Mouse (Mus musculus): ENCODE measurements around the gene Pcgf6. TPM values are rescaled to one million over a fixed set of nuclear protein-coding genes. Genes with fewer than 3 reads are reported as not detected.
"Not testable (repeated sequence)": the region's sequence is repeated elsewhere in the genome, so short reads cannot be mapped to it uniquely, and the experiment has no call there.

Pcgf6 gene
- polyA plus RNA-seq, 1 experiment from 2014 or later: 31.1 TPM

GRCm38 (mm10) chr19:47013340-47014158 is 37.2 kb downstream of the Pcgf6 start:
- no peak overlapping the region for H3K27ac ChIP-seq (ENCODE audit: low read depth)
- H3K36me3 ChIP-seq (ENCODE audit: control insufficient read depth, insufficient read depth, low read length): no peaks in the 10 kb centered on the region
- H3K27me3 ChIP-seq (replicated peaks; ENCODE audit: control insufficient read depth, insufficient read depth, low read length): peaks cover 62% of the 10 kb centered on the region
- H3K4me3 ChIP-seq (ENCODE audit: low read depth, low read length): no peak overlapping the region; the same call in 1 of the 2 replicates
- no peaks in the 10 kb centered on the region for H3K9me3 ChIP-seq (ENCODE audit: control insufficient read depth, low read length)
- H3K4me2 ChIP-seq (ENCODE audit: low read length): no peak overlapping the region
- H3K9ac ChIP-seq (ENCODE audit: low read length): no peak overlapping the region
- WGBS: 16% methylated on average over 20 of the region's 20 CpGs
- ATAC-seq (replicated peaks; ENCODE audit: low FRiP score, low TSS enrichment, low read depth): no peak
- peaks cover 8% of the 10 kb centered on the region for H3K4me1 ChIP-seq (replicated peaks; ENCODE audit: control insufficient read depth, insufficient read depth, low read length)
- no peak for DNase-seq (ENCODE audit: low spot score)

GRCm38 (mm10) chr19:47012521-47013130 is 38.1 kb downstream of the Pcgf6 start:
- H3K9me3 ChIP-seq (ENCODE audit: control insufficient read depth, low read length): no peaks in the 10 kb centered on the region
- H3K4me3 ChIP-seq (ENCODE audit: low read depth, low read length): no peak overlapping the region
- H3K27ac ChIP-seq (ENCODE audit: low read depth): no peak overlapping the region
- H3K4me2 ChIP-seq (ENCODE audit: low read length): no peak overlapping the region
- DNase-seq (ENCODE audit: low spot score): no peak
- H3K27me3 ChIP-seq (replicated peaks; ENCODE audit: control insufficient read depth, insufficient read depth, low read length): peaks cover 53% of the 10 kb centered on the region
- no peak for ATAC-seq (replicated peaks; ENCODE audit: low FRiP score, low TSS enrichment, low read depth)
- H3K36me3 ChIP-seq (ENCODE audit: control insufficient read depth, insufficient read depth, low read length): no peaks in the 10 kb centered on the region
- H3K9ac ChIP-seq (ENCODE audit: low read length): no peak overlapping the region
- 90% methylated on average over 15 of the region's 15 CpGs for WGBS
- peaks cover 8% of the 10 kb centered on the region for H3K4me1 ChIP-seq (replicated peaks; ENCODE audit: control insufficient read depth, insufficient read depth, low read length)

DNA sequence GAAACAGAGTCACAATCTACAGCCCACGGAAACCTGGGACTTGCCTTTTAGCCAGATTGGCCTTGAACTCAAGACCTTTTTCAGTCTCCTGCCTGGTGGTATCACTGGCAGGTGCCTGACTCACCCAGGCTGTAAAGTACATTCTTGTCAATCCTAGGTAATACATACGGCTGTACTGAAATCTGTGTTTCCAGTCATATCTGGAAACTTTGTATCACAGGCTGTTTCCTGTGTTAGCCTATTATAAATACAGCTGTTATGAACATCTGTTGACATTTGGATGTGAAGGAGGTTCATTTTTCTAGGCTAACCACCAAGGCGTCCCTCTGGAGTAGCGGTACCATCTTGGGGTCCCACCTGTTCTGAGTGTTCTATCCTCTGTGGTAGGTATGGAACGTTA is 40.8 kb downstream of the Pcgf6 start:
- no peak overlapping the region for H3K27ac ChIP-seq (ENCODE audit: low read depth)
- no peak overlapping the region for H3K4me2 ChIP-seq (ENCODE audit: low read length)
- H3K9me3 ChIP-seq (ENCODE audit: control insufficient read depth, low read length): no peaks in the 10 kb centered on the region
- H3K9ac ChIP-seq (ENCODE audit: low read length): no peak overlapping the region
- WGBS: 84% methylated on average over 5 of the region's 5 CpGs
- ATAC-seq (replicated peaks; ENCODE audit: low FRiP score, low TSS enrichment, low read depth) (no peak), DNase-seq (ENCODE audit: low spot score) (no peak)
- no peaks in the 10 kb centered on the region; the same call in 1 of the 2 replicates for H3K4me1 ChIP-seq (replicated peaks; ENCODE audit: control insufficient read depth, insufficient read depth, low read length)
- no peak overlapping the region for H3K4me3 ChIP-seq (ENCODE audit: low read depth, low read length)
- no peaks in the 10 kb centered on the region for H3K36me3 ChIP-seq (ENCODE audit: control insufficient read depth, insufficient read depth, low read length)
- peaks cover 32% of the 10 kb centered on the region for H3K27me3 ChIP-seq (replicated peaks; ENCODE audit: control insufficient read depth, insufficient read depth, low read length)

GRCm38 (mm10) chr19:47009420-47009819 is 41.3 kb downstream of the Pcgf6 start:
- DNase-seq (ENCODE audit: low spot score) (no peak), ATAC-seq (replicated peaks; ENCODE audit: low FRiP score, low TSS enrichment, low read depth) (no peak)
- Histone ChIP-seq H3K4me1 (replicated peaks; ENCODE audit: control insufficient read depth, insufficient read depth, low read length) (no peaks in the 10 kb centered on the region), H3K36me3 (ENCODE audit: control insufficient read depth, insufficient read depth, low read length) (no peaks in the 10 kb centered on the region), H3K9me3 (ENCODE audit: control insufficient read depth, low read length) (no peaks in the 10 kb centered on the region), H3K27ac (ENCODE audit: low read depth) (no peak overlapping the region), H3K27me3 (replicated peaks; ENCODE audit: control insufficient read depth, insufficient read depth, low read length) (peaks cover 27% of the 10 kb centered on the region), H3K4me2 (ENCODE audit: low read length) (no peak overlapping the region), H3K9ac (ENCODE audit: low read length) (no peak overlapping the region), H3K4me3 (ENCODE audit: low read depth, low read length) (no peak overlapping the region)
- WGBS: 82% methylated on average over 7 of the region's 7 CpGs

GRCm38 (mm10) chr19:47006321-47006720 is 44.4 kb downstream of the Pcgf6 start:
- H3K9me3 ChIP-seq (ENCODE audit: control insufficient read depth, low read length): no peaks in the 10 kb centered on the region
- DNase-seq (ENCODE audit: low spot score): peak; percentile 88
- ATAC-seq (replicated peaks; ENCODE audit: low FRiP score, low TSS enrichment, low read depth): no peak

DNA sequence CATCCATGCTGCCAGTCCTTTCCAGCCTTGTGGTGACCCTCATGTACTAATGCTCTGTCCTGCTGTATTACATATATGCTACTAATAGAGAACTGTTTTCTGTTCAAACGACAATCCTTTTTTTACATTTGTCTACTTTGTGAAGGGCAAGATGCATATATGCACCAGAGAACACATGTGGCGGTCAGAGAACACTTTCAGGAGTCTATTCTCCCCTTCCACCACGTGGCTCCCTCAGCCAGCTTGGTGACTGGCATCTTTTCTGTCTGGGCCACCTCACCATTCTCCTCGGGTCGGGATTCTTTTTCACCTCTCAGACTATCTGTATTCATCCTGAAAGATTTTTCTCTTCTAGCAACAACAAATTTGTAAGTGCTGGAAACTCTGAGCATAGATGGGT is 44.8 kb downstream of the Pcgf6 start:
- Histone ChIP-seq H3K27me3 (replicated peaks; ENCODE audit: control insufficient read depth, insufficient read depth, low read length) (no peaks in the 10 kb centered on the region; the same call in 1 of the 2 replicates), H3K9me3 (ENCODE audit: control insufficient read depth, low read length) (no peaks in the 10 kb centered on the region), H3K4me2 (ENCODE audit: low read length) (no peak overlapping the region), H3K36me3 (ENCODE audit: control insufficient read depth, insufficient read depth, low read length) (no peaks in the 10 kb centered on the region), H3K4me3 (ENCODE audit: low read depth, low read length) (no peak overlapping the region), H3K4me1 (replicated peaks; ENCODE audit: control insufficient read depth, insufficient read depth, low read length) (no peaks in the 10 kb centered on the region), H3K27ac (ENCODE audit: low read depth) (no peak overlapping the region), H3K9ac (ENCODE audit: low read length) (no peak overlapping the region)
- WGBS: 60% methylated on average over 5 of the region's 5 CpGs
- DNase-seq (ENCODE audit: low spot score) (no peak), ATAC-seq (replicated peaks; ENCODE audit: low FRiP score, low TSS enrichment, low read depth) (no peak)

More at GRCm38 (mm10) chr19:47006321-47006720, 44.4 kb downstream of the Pcgf6 start:
- no peak overlapping the region for H3K4me2 ChIP-seq (ENCODE audit: low read length)
- no peaks in the 10 kb centered on the region; the same call in 1 of the 2 replicates for H3K27me3 ChIP-seq (replicated peaks; ENCODE audit: control insufficient read depth, insufficient read depth, low read length)
- no peak overlapping the region for H3K4me3 ChIP-seq (ENCODE audit: low read depth, low read length)
- no peak overlapping the region for H3K9ac ChIP-seq (ENCODE audit: low read length)
- H3K4me1 ChIP-seq (replicated peaks; ENCODE audit: control insufficient read depth, insufficient read depth, low read length): no peaks in the 10 kb centered on the region
- H3K36me3 ChIP-seq (ENCODE audit: control insufficient read depth, insufficient read depth, low read length): no peaks in the 10 kb centered on the region
- H3K27ac ChIP-seq (ENCODE audit: low read depth): no peak overlapping the region
- 2% methylated on average over 4 of the region's 4 CpGs for WGBS

DNA sequence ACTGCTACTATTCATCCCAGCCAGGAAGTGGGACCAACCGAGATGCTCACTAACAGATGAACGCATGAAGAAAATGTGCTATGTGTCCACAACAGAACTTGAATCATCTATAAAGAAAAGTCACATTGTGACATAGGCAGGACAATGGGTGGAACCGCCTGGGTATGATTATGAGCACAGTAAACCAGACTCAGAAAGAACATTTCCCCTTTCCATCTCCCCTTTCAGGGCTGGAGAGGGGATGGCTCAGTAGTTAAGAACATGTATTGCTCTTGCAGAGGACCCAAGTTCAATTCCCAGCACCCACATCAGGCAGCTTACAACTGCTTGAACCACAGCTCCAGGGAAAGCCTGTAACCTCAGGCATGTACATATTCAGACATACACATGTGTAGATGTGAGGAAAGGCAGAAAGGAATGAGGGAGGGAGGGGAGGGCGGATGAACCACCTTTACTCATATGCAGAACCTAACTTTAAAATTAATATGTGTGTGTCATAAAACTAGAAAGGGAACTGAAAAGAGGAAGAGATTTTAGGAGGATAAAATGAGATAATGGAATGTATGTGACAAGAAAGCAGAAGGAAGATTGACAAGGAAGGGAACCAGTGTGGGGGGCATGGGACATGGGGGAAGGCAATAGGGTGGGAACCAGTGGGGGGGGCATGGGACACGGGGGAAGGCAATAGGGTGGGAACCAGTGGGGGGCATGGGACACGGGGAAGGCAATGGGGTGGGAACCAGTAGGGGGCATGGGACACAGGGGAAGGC is 46.8 kb downstream of the Pcgf6 start:
- no peaks in the 10 kb centered on the region for H3K9me3 ChIP-seq (ENCODE audit: control insufficient read depth, low read length)
- no peaks in the 10 kb centered on the region for H3K27me3 ChIP-seq (replicated peaks; ENCODE audit: control insufficient read depth, insufficient read depth, low read length)
- no peak for DNase-seq (ENCODE audit: low spot score)
- no peaks in the 10 kb centered on the region for H3K4me1 ChIP-seq (replicated peaks; ENCODE audit: control insufficient read depth, insufficient read depth, low read length)
- 82% methylated on average over 6 of the region's 6 CpGs for WGBS
- no peak overlapping the region for H3K4me3 ChIP-seq (ENCODE audit: low read depth, low read length)
- H3K4me2 ChIP-seq (ENCODE audit: low read length): no peak overlapping the region
- H3K27ac ChIP-seq (ENCODE audit: low read depth): no peak overlapping the region
- no peak for ATAC-seq (replicated peaks; ENCODE audit: low FRiP score, low TSS enrichment, low read depth)
- H3K9ac ChIP-seq (ENCODE audit: low read length): no peak overlapping the region
- H3K36me3 ChIP-seq (ENCODE audit: control insufficient read depth, insufficient read depth, low read length): no peaks in the 10 kb centered on the region

- DNase-seq (ENCODE audit: low spot score); H3K9ac ChIP-seq (ENCODE audit: low read length); H3K4me1 ChIP-seq (replicated peaks; ENCODE audit: control insufficient read depth, insufficient read depth, low read length); H3K9me3 ChIP-seq (ENCODE audit: control insufficient read depth, low read length); H3K4me2 ChIP-seq (ENCODE audit: low read length); H3K27ac ChIP-seq (ENCODE audit: low read depth); H3K27me3 ChIP-seq (replicated peaks; ENCODE audit: control insufficient read depth, insufficient read depth, low read length); H3K4me3 ChIP-seq (ENCODE audit: low read depth, low read length); ATAC-seq (replicated peaks; ENCODE audit: low FRiP score, low TSS enrichment, low read depth); H3K36me3 ChIP-seq (ENCODE audit: control insufficient read depth, insufficient read depth, low read length): not testable (repeated sequence)
- 86% methylated on average over 2 of the region's 3 CpGs for whole genome bisulfite sequencing
These were observed 50.3 kb downstream of the Pcgf6 start for GRCm38 (mm10) chr19:47000357-47000756.

Data from intestine, embryonic 14.5 days (tissue).